Mouse (Mus musculus) hindbrain, postnatal 0 days (tissue): Measurements from ENCODE around the gene Shpk. TPM values are rescaled to one million over a fixed set of nuclear protein-coding genes. Genes with fewer than 3 reads are reported as not detected.

Experiments used
- ATAC-seq: fragments of 200-750 bp; cut with Nextera tagmentation; 2 replicates; pipeline ENCODE4 v1.8.0; 2017; ENCODE audit warnings: mild to moderate bottlenecking, moderate TSS enrichment, moderate library complexity
- DNase-seq: peaks from one replicate; pipeline ENCODE4 v3.0.0-alpha.2; 2015; ENCODE audit warnings: low spot score
- H3K27ac ChIP-seq: fragments of 300-500 bp; sonication (generic); 2 replicates; pipeline ENCODE4 v1.5.1; 2014; ENCODE audit warnings: mild to moderate bottlenecking
- H3K27me3 ChIP-seq: fragments of 300-500 bp; sonication (generic); 2 replicates; pipeline ENCODE4 v1.6.1; 2014; ENCODE audit warnings: low read length, mixed read lengths; ENCODE audit not compliant: insufficient read depth
- H3K36me3 ChIP-seq: fragments of 300-500 bp; sonication (generic); 2 replicates; pipeline ENCODE4 v1.6.1; 2014; ENCODE audit warnings: low read length, mixed read lengths; ENCODE audit not compliant: insufficient read depth
- H3K4me1 ChIP-seq: fragments of 300-500 bp; sonication (generic); 2 replicates; pipeline ENCODE4 v1.6.1; 2014; ENCODE audit warnings: antibody characterized with exemption, low read length, mixed read lengths; ENCODE audit not compliant: insufficient read depth
- H3K4me2 ChIP-seq: fragments of 300-500 bp; sonication (generic); 2 replicates; pipeline ENCODE4 v1.6.1; 2014; ENCODE audit warnings: low read depth, mild to moderate bottlenecking, low read length, moderate library complexity, mixed read lengths
- H3K4me3 ChIP-seq: fragments of 300-500 bp; sonication (generic); 2 replicates; pipeline ENCODE4 v1.5.1; 2014; ENCODE audit warnings: low read length
- H3K9ac ChIP-seq: fragments of 300-500 bp; sonication (generic); replicated peaks from 2 replicates; pipeline ENCODE4 v1.6.1; 2014; ENCODE audit warnings: mild to moderate bottlenecking, low read length, moderate library complexity, mixed read lengths
- H3K9me3 ChIP-seq: fragments of 300-500 bp; sonication (generic); 2 replicates; pipeline ENCODE4 v1.6.1; 2016; ENCODE audit warnings: low read length, mixed read lengths
- CTCF ChIP-seq: IDR thresholded peaks from 2 replicates; pipeline ENCODE4 v1.5.1; 2016; ENCODE audit warnings: antibody characterized with exemption, control low read depth, low read depth
- WGBS: fragments of 180-500 bp; shearing (Covaris S2); extraction: QIAGEN DNeasy Blood & Tissue Kit; methylation state at CpG from one replicate; pipeline ENCODE4 v1.1.7; 2014; 5-methylcytosine and 5-hydroxymethylcytosine counted together
- polyA plus RNA-seq: library from polyadenylated mRNA; unstranded; fragments of >200 nt; fragmentation: Nextera tagmentation; extraction: Ambion mirVana; gene quantifications from 2 replicates; pipeline ENCODE4 v1.2.1, GENCODE M21; 2015
- total RNA-seq: library from RNA; depleted of rRNA; stranded (reverse); fragments of >200 nt; gene quantifications from 2 replicates; pipeline ENCODE4 v1.2.3, GENCODE M21; 2014

The Shpk gene
- total and polyA plus RNA-seq, 2 experiments from 2014 or later, result 2.2 TPM

DNA sequence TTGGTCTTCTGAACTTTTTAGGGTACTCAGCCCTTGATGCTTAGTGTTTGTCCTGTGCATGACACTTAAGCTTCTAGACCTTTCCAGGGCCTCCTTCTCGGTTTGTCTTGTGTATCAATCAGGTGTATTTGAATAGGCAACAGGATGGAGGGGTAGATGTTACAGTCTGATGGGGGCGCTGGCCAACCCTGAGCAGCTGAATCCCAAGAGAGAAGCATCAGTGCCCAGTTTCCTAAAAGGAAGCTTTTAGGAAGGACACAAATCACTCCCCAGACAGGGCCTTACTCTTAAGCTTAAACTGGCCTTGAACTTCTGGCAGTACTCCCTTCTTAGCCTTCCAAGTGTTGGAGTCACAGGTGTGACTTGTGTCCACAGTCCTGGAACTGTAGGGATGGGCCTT, 21.4 kb upstream of the Shpk start:
- no peaks in the 10 kb centered on the region for H3K36me3 ChIP-seq
- DNase-seq (peak; percentile 25), ATAC-seq (no peak)
- H3K27ac ChIP-seq, result peak overlapping the region; percentile 87; the same call in 1 of the 2 replicates
- WGBS, result 3% methylated on average over 2 of the region's 2 CpGs
- H3K4me2 ChIP-seq, result peak overlapping the region; percentile 80
- TF ChIP-seq CTCF, result peak; percentile 37; the same call in 1 of the 2 replicates
- peak overlapping the region; percentile 73 for H3K9ac ChIP-seq
- peak overlapping the region; percentile 72 for H3K4me3 ChIP-seq
- H3K27me3 ChIP-seq, result no peaks in the 10 kb centered on the region
- no peaks in the 10 kb centered on the region for H3K9me3 ChIP-seq
- peaks cover 16% of the 10 kb centered on the region for H3K4me1 ChIP-seq

DNA sequence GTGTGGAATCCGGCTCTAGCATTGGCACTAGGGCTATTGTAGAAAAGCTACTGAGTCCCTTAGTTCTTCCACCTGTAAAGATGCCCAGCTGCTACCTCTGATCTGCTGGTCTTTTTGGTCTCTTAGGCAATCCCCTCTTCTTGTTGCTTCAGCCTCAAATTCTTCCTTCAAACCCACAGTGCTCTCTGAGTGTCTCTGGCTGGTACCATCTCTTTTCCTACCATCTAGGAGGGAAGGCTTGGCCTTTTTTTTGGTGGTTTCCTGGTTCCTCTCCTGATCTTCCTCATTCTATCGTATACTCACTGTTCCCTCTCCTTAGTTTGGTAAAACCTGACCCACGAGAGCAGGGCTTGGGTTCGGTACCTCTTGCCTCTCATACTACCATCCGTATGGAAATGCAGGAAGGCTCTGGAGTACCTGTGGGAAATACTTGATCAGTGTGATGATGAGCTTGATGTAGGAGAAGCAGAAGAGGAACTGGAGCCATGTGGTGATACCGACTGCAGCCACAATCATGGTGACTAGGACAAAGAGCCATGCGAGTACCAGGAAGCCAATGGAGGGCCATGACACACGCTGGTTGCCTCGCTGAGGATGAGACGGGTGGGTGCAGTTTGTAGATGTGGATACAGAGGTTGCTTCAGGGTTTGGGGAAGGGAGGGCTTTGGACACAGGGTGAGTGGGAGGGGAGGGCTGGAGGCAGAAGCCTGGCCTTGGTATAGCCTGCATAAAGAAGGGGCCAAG, 13.2 kb upstream of the Shpk start:
- Histone ChIP-seq H3K27me3 (no peaks in the 10 kb centered on the region), H3K4me1 (no peaks in the 10 kb centered on the region), H3K27ac (no peak overlapping the region), H3K4me3 (no peak overlapping the region), H3K36me3 (peaks cover 37% of the 10 kb centered on the region; the same call in 1 of the 2 replicates), H3K4me2 (no peak overlapping the region), H3K9ac (no peak overlapping the region), H3K9me3 (no peaks in the 10 kb centered on the region)
- TF ChIP-seq CTCF, result no peak
- DNase-seq (no peak), ATAC-seq (no peak)
- WGBS, result 91% methylated on average over 10 of the region's 10 CpGs

- no peak overlapping the region for H3K27ac ChIP-seq
- H3K9me3 ChIP-seq, result no peaks in the 10 kb centered on the region
- peaks cover 48% of the 10 kb centered on the region; the same call in 1 of the 2 replicates for H3K36me3 ChIP-seq
- DNase-seq (no peak), ATAC-seq (no peak)
- no peaks in the 10 kb centered on the region for H3K4me1 ChIP-seq
- H3K4me2 ChIP-seq, result no peak overlapping the region
- H3K9ac ChIP-seq, result no peak overlapping the region
- WGBS, result 84% methylated on average over 6 of the region's 6 CpGs
- TF ChIP-seq CTCF, result no peak
- H3K27me3 ChIP-seq, result no peaks in the 10 kb centered on the region
- no peak overlapping the region for H3K4me3 ChIP-seq
Measured at GRCm38 (mm10) chr11:73187231-73187630, 12.0 kb upstream of the Shpk start.

DNA sequence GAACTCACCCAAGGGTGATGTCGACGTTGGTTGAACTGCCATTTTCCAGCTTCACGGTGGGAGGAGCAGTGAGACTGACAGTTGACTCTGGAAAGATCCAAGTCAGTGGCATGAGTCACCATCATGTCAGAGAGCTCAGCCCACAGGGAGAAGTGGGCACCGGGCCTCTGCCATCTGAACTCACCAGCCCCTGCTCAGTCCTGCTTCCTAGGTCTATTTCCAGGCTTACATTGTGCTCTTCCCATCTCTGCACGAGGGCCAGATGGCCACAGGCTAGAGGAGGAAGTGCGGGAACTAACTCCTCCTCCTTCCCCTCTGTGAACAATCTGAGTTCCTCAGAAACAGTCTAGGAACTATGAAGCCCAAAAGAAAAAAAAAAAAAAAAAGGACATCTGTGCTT, 6.2 kb upstream of the Shpk start:
- no peaks in the 10 kb centered on the region for H3K27me3 ChIP-seq
- ATAC-seq, result no peak
- H3K27ac ChIP-seq, result no peak overlapping the region
- no peak overlapping the region for H3K4me2 ChIP-seq
- 0 out of 2 replicates have a peak, but pooled peaks cover 3% of the 10 kb centered on the region for H3K4me1 ChIP-seq
- peaks cover 54% of the 10 kb centered on the region; the same call in 1 of the 2 replicates for H3K36me3 ChIP-seq
- TF ChIP-seq CTCF, result no peak
- H3K9ac ChIP-seq, result no peak overlapping the region
- 79% methylated on average over 6 of the region's 6 CpGs for WGBS
- no peak overlapping the region for H3K4me3 ChIP-seq
- DNase-seq, result no peak
- H3K9me3 ChIP-seq, result no peaks in the 10 kb centered on the region

DNA sequence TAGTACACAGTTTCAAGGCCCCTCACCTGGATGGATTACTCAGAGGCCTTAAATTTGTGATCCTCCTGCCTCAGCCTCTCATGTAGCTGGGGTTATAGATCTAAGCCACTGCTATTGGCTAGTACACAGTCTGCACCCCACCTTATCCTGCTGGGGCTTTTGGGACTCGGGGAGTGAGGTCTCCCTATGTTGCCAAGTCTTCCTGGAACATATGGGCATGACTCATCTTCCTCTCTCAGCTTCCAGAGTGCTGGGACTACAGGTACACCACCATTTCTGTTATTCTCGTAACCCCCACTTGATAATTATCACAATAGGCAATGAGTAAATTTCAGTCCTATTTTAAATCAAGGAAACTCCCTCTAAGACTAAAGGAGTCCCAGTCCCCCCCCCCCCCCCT, 4.8 kb upstream of the Shpk start:
- H3K9me3 ChIP-seq, result no peaks in the 10 kb centered on the region
- ATAC-seq (no peak), DNase-seq (no peak)
- no peaks in the 10 kb centered on the region for H3K27me3 ChIP-seq
- WGBS, result 88% methylated on average over 2 of the region's 2 CpGs
- H3K36me3 ChIP-seq, result peaks cover 42% of the 10 kb centered on the region; the same call in 1 of the 2 replicates
- no peak overlapping the region for H3K4me2 ChIP-seq
- H3K9ac ChIP-seq, result no peak overlapping the region
- 0 out of 2 replicates have a peak, but pooled peaks cover 5% of the 10 kb centered on the region for H3K4me1 ChIP-seq
- no peak overlapping the region for H3K4me3 ChIP-seq
- TF ChIP-seq CTCF, result no peak
- no peak overlapping the region for H3K27ac ChIP-seq

GRCm38 (mm10) chr11:73198190-73198589, 1.1 kb upstream of the Shpk start:
- H3K36me3 ChIP-seq, result peaks cover 11% of the 10 kb centered on the region; the same call in 1 of the 2 replicates
- 3% methylated on average over 1 of the region's 1 CpGs for WGBS
- peak overlapping the region; percentile 82 for H3K9ac ChIP-seq
- H3K4me1 ChIP-seq, result peaks cover 9% of the 10 kb centered on the region; the same call in 1 of the 2 replicates
- TF ChIP-seq CTCF, result no peak
- peak overlapping the region; percentile 96 for H3K4me2 ChIP-seq
- H3K27me3 ChIP-seq, result no peaks in the 10 kb centered on the region
- no peaks in the 10 kb centered on the region for H3K9me3 ChIP-seq
- DNase-seq (no peak), ATAC-seq (no peak)
- no peak overlapping the region for H3K27ac ChIP-seq
- peak overlapping the region; percentile 63 for H3K4me3 ChIP-seq

GRCm38 (mm10) chr11:73198603-73199229, 544 bp upstream of the Shpk start, which contains the start of gene Ctns:
Gene Ctns, minus strand, starts transcription at chr11:73199042.
- Histone ChIP-seq H3K9me3 (no peaks in the 10 kb centered on the region), H3K27me3 (no peaks in the 10 kb centered on the region), H3K27ac (peak within 1 kb of the TSS; percentile 74), H3K4me3 (peak within 1 kb of the TSS; percentile 63), H3K9ac (peak within 1 kb of the TSS; percentile 82), H3K4me2 (peak within 1 kb of the TSS; percentile 96), H3K4me1 (peaks cover 9% of the 10 kb centered on the region; the same call in 1 of the 2 replicates), H3K36me3 (peaks cover 11% of the 10 kb centered on the region; the same call in 1 of the 2 replicates)
- WGBS, result 1% methylated on average over 22 of the region's 22 CpGs
- peak; percentile 90 for DNase-seq
- peak; percentile 97 for ATAC-seq
- TF ChIP-seq CTCF, result peak; percentile 33; the same call in 1 of the 2 replicates
